Mouse (Mus musculus) cerebellum, adult (tissue): ENCODE measurements around the gene Ggcx.
A peak's percentile ranks its signal among the peaks of the same experiment; 100 is the strongest.
"Not testable (repeated sequence)": the region's sequence is repeated elsewhere in the genome, so short reads cannot be mapped to it uniquely, and the experiment has no call there.

Experiments used
- ATAC-seq: cut with Nextera tagmentation; 2 replicates; pipeline ENCODE4 v1.9.2; 2017; ENCODE audit warnings: mild to moderate bottlenecking, moderate library complexity, mixed read lengths; ENCODE audit not compliant: insufficient number of reproducible peaks, low FRiP score, low TSS enrichment

Gene Ggcx

DNA sequence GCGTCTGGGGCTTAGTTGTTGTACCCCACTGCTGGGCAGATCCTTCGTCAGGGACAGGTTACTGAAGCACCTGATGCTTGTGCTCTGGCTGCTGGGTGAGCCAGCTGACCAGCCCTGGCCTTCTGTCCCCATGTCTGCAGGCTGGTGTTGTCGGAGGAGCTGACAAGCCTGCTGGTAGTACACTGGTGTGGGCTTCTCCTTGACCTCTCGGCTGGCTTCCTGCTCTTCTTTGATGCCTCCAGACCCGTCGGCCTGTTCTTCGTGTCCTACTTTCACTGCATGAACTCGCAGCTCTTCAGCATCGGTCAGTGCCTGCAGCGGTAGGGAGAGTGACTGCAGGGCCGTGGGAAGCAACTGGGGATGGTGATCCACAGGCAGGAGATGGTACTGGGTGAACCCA is 11.5 kb downstream of the Ggcx start:
- no peak for ATAC-seq

DNA sequence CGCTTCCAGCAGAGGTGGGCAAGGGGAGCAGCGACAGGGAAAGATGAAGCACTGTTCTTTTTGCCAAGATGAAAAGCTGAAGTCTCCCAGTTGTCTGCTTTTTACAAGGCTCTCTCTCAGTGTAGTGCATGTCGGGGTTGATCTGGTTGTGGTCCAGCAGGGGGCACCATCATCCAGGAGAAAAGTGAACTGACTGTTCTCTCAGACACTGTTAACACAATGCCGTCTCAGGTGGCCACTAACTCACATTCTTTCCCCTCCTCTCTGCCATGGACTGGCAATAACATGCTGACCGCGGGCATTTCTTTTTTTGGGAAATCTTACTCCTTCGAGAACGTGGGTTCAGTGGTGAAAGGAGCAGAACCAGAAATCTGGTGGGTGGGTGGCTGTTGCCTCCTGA is 13.9 kb downstream of the Ggcx start:
- no peak for ATAC-seq

DNA sequence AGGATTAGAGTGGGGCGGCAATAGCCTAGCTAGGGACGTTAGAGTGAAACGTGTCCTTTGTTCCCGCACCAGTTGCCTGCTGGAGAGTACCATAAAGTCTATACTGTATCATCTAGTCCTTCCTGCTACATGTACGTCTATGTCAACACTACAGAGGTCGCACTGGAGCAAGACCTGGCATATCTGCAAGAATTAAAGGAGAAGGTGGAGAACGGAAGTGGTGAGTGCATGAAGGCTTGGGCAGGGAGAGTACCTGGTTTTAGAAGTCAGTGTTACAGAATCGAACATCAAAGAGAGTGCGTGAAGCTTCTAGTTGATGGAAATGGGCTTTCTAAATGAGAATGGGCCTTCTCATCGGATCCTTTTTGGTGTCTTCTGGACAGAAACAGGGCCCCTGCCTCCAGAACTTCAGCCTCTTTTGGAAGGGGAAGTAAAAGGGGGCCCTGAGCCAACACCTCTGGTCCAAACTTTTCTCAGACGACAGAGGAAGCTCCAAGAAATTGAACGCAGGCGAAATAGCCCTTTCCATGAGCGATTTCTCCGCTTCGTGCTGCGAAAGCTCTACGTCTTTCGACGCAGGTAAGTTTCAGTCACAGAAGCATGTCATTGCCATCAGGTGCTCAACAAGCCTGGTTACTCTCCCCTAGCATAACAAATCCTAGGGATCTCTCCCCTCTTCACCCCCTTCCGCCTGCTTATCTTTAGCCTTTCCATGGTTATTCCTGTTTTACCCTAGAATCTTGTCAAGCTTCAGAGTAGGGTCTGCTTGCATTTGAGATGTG is 15.1 kb downstream of the Ggcx start:
- ATAC-seq: no peak

DNA sequence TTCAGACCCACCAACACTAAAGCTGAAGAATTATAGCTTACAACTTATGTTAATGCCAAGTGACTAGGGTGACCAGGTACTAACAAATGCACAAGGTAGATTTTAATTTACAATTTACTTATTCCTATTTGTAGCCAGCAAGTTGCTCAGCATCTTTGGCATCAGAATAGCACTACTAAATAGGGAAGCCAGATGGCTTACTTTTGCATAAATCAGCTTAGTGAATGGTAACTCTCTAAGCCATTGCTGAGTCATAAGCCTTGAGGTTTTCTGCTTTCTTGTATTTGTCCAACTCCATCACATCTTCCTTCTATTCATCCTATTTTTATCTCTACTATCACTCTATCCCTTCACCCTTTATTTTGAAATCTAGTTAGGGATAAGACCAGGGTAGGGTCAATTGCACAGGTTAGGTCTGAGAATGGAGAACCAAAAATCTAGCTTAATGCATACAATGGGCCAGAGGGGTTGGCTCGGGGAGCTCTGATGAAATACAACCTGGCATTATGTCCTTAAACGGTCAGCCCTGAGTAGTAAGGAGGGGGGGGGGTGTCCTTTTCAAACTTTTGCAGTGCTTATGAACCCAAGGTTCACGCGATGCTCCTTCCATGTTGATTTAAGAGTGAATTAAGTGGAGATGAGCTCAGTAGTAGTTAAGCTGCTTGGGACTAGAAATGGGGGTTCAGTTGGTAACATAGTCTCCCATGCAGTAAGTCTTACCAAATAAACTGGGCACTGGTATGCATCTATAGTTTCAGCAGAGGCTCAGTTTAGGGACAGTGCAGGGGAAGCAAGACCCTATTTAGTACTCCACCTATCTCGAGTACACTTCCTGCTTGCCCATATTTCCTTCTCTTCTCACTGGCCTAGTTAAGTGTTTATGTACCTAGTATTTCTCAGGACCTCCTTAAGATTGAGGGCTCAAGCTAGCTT is 17.1 kb downstream of the Ggcx start:
- ATAC-seq: no peak

DNA sequence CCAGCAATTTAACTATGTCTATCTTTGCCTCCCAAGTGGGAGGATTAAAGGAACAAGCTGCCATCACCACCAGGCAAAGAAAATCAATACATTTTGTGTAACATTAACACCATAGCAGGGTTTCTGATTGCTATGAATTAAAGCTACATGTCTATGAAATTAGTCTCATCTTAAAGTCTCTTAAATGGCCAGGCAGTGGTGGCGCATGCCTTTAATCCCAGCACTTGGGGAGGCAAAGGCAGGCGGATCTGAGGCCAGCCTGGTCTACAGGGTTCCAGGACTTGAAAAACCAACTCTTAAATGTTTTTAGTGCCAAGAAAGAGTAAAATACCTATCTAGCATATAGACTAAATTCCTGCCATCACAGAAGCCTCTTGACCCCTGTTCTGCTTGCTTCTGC is 18.0 kb downstream of the Ggcx start:
- ATAC-seq: no peak

DNA sequence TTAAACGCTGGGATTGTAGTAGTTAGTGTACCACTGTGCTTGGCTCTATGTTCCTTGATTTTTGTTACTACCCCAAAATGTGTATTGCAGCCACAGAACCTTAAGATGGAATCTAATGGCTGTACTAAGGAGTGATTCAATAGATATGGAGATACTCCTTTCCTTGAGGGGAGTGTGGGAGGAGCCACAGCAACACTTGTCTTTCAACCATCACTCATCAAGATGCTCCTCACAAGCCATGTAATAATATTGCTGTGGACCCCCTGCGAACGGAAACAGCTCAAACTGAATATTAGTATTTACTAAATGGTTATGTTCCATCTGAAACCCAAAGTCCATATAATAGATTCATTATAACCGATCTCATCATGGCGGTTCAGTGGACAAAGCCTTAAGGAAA is 24.1 kb downstream of the Ggcx start:
- no peak for ATAC-seq

DNA sequence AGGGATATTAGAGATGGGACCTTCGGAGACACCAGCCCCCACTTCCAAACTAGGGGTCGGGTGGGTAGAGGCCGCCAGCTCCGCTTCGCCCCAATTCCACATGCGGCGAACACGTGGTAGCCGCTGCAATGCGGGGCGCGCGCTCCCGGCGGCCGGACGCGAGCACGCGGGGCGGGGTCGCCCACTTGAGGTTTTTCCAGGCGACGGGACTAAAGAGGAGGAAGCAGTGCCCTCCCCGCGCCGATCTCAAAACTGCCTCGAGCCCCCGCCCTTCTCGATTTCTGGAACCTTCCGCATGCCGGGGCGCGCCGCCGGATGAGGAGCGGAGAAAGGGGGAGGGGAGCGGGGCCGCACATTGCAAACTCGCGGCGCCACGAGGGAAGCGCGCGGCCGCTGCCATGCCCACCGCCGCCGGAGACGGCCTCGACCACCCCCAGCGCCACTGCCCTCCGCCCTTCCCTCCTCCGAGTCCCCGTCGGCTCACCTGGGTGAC is 24.8 kb downstream of the Ggcx start:
- peak; percentile 43 for ATAC-seq

DNA sequence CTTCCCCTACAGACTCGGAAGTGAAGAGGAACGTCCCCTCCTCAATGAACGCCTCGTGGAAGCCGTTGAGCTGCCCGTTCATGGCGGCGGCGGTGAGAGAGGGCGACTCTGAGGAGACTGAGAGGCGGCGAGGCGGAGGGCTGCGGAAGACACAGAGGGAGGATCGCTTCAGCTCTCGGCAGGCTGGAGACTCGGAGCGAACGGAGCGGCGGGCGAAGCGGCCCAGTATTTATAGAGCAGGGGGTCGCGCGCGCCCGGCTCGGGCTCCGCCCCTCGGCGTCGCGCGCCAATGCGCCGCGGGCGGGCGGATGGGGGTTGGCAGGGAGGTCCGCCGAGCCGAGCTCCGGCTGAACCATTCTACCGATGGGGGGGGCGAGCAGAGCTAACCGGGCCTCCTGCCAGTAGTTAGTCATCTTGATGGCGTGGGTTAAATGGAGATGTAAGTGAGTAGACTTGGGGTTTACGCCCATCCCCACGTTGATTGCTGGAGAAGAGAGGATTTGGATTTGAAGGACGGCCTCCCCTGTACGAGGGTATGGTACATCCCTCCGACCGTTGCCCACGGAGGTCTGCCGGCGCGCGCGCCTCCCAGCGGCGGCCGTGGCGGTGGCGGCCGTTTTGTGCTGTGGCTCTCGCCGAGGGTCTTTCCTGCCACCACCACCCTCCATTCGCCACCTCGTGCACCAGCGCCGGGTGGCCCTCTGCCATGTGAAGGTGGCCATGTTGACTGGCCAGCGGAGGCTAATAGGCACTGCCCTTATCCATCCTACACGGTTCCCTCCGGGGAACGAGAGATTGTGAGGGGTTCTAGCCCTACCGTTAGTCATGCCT is 25.5 kb downstream of the Ggcx start, which contains the start of gene Mat2a:
Mat2a (minus strand) TSS at position 204 of the 831 bp plus-strand sequence.
- peak; percentile 82 for ATAC-seq

DNA sequence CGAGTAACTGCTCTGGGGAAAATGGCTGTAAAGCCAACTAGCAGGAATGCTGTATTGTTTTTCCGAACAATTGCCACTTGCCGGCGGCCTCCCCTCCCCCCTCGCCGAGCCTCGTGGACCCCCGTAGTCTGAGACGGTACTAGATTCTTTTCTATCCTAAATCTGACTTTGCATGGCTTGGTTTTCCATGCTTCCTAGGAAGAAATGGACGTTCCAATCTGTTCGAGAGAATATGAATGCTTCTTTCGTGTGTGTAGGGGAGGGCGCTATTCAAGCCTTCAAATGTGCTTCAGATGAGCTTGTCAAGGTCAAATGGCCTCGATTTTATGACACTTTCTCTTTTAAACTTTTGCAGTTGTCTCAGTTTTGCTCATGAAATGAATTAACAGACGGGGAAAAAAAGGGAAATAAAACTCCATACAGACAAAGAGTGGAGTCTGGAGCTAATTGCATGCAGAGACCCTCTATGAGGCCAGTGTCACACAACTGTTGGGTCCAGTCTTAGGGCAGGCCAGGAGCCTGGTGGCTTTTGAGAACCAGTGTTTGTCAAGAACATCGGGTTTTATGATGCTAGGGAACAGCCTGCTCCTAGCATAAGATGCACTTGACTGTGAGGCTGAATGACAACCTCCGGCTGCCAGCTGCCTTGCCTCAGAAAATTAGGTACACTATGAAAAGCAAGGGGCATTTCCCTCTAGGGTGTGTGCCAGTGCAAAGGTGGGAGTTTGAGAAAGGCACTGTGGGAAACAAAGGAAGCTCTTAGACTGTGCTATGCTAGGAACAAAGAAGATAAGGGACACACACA is 26.3 kb downstream of the Ggcx start:
- ATAC-seq: no peak

DNA sequence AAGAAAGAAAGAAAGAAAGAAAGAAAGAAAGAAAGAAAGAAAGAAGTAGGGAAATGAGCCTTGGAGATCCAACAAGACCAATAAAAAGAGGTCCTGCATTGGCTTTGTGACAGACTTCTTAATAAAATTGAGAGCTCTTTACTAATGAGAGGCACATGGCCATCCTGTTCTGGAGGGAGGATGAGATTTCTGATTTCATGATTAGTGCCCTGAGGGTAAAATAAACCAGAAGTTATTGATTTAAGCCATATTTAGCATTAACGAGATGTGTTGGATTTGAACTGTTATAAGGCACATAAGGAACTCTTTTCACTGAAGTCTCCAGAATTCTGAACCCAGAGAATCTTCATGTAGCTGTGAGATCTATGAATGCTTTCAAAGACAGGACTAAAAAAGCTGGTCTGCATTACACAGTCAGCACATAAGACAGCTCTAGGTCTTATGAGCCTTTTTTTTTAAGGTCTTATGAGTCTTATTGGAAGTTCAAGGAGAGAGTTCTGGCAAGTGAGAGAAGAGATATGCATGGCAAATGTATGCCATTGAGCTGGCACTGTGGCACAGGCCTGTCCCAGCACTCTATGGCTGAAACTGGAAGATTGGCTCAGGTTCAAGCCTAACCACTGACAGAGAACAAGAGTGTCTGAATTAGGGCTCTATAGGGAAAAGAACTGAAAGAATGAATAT is 29.0 kb downstream of the Ggcx start:
- no peak for ATAC-seq

DNA sequence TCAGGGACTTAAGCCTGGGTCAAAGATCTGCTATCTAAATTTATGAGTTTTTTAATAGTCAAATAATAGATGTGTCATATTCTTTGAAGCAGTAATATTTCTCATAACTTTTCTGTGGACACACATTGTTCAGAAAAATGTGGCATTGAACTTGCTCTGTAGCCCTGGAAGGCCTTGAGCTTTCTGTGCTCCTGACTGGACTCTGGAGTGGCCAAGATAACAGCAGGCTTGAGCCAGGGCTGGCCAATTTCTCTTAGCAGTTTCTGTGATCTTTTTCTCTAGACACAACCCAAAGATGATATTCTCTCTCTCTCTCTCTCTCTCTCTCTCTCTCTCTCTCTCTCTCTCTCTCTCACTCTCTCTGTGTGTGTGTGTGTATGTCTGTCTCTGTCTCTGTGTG is 30.9 kb downstream of the Ggcx start:
- ATAC-seq: no peak

DNA sequence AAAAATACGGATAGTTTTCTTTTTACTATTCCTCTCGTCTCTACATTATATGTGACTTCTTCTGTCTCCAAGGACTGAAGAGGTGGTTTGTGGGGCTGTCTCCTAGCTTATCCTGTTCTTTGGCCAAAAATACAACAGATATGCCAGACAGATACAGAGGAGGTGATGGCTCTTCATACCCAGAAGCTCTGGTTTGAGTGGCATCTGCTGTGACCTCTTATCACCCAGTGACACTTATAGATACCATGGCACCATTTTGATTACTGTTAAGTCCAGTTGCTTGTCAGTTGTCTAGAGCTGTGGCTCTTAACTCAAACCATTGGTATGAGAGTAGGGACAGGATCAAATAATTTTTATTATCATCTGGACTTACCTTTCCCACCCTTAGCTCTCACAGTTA is 33.4 kb downstream of the Ggcx start:
- ATAC-seq: no peak

DNA sequence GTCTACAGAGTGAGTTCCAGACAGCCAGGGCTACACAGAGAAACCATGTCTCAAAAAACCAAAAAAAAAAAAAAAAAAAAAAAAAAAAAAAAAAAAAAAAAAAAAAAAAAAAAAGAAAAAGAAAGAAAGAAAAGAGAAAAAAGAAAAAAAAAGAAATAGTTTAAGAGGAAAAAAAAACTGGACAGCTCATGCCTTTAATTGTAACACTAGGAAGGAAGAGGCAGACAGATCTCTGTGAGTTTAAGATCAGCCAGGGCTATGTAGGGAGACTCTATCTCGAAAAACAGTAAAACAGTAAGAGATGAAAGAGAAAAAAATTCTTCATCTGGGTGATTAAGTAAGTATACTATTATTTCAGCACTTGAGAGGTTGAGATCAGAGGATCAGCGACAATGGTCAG is 37.7 kb downstream of the Ggcx start:
- not testable (repeated sequence) for ATAC-seq

DNA sequence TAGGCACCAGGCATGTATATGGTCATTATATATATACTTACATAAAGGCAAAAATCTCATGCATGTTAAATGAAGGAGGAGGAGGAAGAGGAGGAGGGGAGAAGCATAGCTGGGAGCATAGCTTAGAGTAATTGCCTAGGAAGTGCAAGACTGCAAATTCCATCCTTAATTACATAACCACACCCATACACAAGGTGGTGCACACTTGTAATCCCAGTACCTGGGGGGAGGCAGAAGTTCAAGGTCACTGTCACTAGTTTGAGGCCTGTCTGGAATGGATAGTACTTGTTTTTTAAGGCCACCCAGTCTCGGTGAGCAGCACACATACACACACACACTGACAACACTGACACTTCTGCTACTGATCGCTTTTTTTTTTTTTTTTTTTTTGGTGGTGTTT is 38.2 kb downstream of the Ggcx start:
- no peak for ATAC-seq

DNA sequence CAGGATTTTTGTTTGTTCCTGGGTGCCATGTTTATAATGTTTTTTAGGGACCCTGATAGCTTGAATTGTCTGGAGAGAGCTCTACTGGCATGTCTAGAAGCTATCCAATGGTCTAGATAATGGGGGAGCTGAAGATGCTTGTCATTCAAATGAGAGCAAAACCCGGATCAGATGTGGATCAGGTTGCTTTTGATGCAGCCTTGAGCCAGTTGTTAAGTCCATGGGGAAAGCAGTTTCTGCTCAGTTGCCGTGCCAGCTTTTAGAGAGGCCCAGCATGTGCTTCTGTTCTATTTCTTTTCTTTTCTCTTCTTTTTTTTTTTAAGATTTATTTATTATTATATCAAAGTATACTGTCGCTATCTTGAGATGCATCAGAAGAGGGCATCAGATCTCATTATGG is 39.5 kb downstream of the Ggcx start:
- no peak for ATAC-seq

DNA sequence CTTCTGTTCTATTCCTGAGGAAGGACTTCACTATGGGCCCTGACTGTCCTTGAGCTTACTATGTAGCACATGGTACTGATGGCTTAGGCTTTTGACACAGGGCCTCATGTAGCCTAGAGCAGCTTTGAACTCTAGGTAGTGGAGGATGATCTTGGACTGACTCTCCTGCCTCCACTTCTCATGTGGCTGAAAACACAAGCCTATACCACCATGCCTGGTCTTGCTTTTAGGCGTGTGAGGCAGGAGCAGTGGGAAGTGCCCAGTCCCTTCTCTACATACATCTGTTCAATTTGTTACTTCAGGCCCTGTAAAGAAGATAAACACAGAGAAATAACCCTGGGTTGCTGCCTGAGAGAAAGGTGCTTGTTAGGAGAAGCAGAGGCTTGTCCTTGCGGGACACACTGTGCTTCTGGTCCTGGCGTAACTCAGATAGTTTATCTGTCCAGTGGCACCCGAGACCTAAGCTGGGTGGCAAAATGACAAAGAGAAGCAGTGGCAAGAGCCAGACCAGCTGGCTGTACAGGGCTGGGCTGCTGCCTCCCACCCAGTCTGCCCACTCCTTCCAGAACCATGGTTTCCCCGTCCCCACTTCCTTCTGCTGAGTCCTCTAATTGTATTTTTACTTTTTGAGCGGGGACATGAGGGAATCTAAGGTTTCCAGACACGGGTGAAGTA is 40.1 kb downstream of the Ggcx start:
- no peak for ATAC-seq

DNA sequence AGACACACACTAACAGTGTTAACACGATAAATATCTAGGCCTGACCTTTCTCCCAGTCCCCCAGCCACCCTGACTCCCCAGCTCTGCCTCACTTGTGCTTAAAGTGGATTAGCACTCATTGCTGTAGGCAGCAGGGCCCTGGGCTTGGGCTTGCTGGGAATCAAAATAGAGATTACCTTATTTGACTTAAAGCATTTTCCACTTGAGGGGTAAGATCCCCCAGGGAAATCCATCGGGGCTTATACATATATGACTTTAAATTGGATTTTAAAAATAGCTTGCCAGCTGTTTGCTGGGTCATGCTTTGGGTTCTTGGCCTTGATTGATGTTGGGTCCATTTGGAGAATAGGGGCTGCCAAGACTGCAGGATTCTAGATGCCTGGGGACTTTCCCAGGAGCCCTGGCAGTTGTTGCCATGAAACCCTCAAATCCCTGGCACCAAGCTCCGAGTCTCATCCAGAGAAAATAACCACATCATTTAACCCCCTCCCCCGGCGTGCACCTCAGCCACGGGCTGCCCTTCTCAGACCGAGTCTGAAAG is 40.8 kb downstream of the Ggcx start:
- no peak for ATAC-seq

DNA sequence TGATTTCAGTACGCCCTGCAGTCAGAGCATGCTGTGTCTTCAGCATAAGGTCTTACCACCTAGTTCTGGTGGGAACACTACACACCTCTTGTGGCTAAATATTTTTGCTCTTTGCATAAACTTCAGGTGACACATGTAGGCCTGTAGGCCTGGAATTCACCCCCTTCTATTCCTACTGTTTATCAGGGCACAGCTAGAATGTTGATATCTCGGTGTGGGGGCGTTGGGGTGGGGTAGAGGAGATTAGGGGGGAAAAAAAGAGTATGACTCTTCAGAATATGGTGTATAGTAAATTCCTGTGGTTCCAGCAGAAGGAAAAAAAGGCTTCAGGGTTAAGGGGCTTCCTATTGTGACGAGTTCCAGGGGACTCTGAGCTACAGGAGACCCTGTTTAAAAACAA is 42.5 kb downstream of the Ggcx start:
- no peak for ATAC-seq
